Mouse (Mus musculus) gastrocnemius, postnatal 4 days (tissue): Measurements from ENCODE around the gene Bcas3. TPM values are rescaled to one million over a fixed set of nuclear protein-coding genes. Genes with fewer than 3 reads are reported as not detected.

Source experiments
- DNase-seq, 2 experiments: peaks; one replicate each; pipeline ENCODE4 v3.0.0; 2021 to 2022; ENCODE audit warnings: low spot score in 2 of 2, mixed read lengths in 2 of 2
- total RNA-seq, 2 experiments: library from RNA; stranded (reverse); gene quantifications; 2 replicates each; pipeline ENCODE4 v1.2.3; 2021

The Bcas3 gene
- total RNA-seq, 2 experiments from 2014 or later, result 37.5 to 47.1 TPM

- no peak for DNase-seq
Observed at GRCm38 (mm10) chr11:85825031-85825430, 472.1 kb downstream of the Bcas3 start.

- no peak for DNase-seq
Observed at GRCm38 (mm10) chr11:85825823-85826222, 472.9 kb downstream of the Bcas3 start.

- no peak for DNase-seq
Observed at GRCm38 (mm10) chr11:85827342-85827741, 474.4 kb downstream of the Bcas3 start.

- DNase-seq, result no peak
Observed at GRCm38 (mm10) chr11:85828691-85829519, 475.9 kb downstream of the Bcas3 start.

GRCm38 (mm10) chr11:85829520-85830440, 476.8 kb downstream of the Bcas3 start:
- no peak for DNase-seq

GRCm38 (mm10) chr11:85830901-85831341, 478.0 kb downstream of the Bcas3 start:
- no peak for DNase-seq

GRCm38 (mm10) chr11:85831656-85832230, 478.8 kb downstream of the Bcas3 start:
- no peak for DNase-seq

- peak; percentile 54 to 79 for DNase-seq
Observed at GRCm38 (mm10) chr11:85832231-85832924, 479.4 kb downstream of the Bcas3 start, which contains the start of gene Tbx2. Gene Tbx2 (plus strand): TSS chr11:85832551.

- DNase-seq, result peak in 1 of 2 experiments; percentile 52
Observed at GRCm38 (mm10) chr11:85833081-85833521, 480.1 kb downstream of the Bcas3 start.

GRCm38 (mm10) chr11:85833761-85834385, 480.9 kb downstream of the Bcas3 start:
- DNase-seq, result no peak

GRCm38 (mm10) chr11:85834386-85834931, 481.5 kb downstream of the Bcas3 start:
- DNase-seq, result no peak

GRCm38 (mm10) chr11:85835001-85835752, 482.2 kb downstream of the Bcas3 start:
- DNase-seq, result no peak

GRCm38 (mm10) chr11:85835753-85836522, 483.0 kb downstream of the Bcas3 start:
- DNase-seq, result no peak

- DNase-seq, result no peak
Observed at GRCm38 (mm10) chr11:85836523-85837290, 483.7 kb downstream of the Bcas3 start.

- DNase-seq, result no peak
Observed at GRCm38 (mm10) chr11:85837291-85837647, 484.3 kb downstream of the Bcas3 start.

- peak in 1 of 2 experiments; percentile 48 for DNase-seq
Observed at GRCm38 (mm10) chr11:85837648-85838423, 484.9 kb downstream of the Bcas3 start.
